Mouse (Mus musculus): ENCODE data around the gene Cfd. TPM values are rescaled to one million over a fixed set of nuclear protein-coding genes. Genes with fewer than 3 reads are reported as not detected.

Cfd gene
- not detected for polyA plus RNA-seq (2015; fragmentation: Illumina TruSeq; extraction: RNeasy Lipid Tissue Mini Kit (QIAGEN cat#74804); ENCODE audit: low read depth, low replicate concordance)

DNA sequence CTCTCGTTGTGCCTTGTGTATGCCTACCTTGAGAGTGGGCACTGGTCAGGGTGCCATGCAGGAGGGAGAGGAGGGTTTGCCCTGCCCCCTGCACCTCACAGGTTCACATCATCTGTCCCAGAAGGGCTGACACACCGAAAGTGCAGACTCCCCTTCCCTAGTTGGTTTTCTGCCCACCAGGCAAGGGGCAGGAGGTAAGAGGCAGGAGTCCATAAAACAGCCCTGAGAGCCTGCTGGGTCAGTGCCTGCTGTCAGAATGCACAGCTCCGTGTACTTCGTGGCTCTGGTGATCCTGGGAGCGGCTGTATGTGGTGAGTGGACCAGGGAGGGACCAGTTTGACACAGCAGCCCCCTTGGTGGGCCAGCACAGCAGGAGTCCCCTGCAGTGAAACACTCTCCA is at the start of gene Cfd:
Cfd (plus strand) TSS at position 184 of the 400 bp plus-strand sequence.

DNA sequence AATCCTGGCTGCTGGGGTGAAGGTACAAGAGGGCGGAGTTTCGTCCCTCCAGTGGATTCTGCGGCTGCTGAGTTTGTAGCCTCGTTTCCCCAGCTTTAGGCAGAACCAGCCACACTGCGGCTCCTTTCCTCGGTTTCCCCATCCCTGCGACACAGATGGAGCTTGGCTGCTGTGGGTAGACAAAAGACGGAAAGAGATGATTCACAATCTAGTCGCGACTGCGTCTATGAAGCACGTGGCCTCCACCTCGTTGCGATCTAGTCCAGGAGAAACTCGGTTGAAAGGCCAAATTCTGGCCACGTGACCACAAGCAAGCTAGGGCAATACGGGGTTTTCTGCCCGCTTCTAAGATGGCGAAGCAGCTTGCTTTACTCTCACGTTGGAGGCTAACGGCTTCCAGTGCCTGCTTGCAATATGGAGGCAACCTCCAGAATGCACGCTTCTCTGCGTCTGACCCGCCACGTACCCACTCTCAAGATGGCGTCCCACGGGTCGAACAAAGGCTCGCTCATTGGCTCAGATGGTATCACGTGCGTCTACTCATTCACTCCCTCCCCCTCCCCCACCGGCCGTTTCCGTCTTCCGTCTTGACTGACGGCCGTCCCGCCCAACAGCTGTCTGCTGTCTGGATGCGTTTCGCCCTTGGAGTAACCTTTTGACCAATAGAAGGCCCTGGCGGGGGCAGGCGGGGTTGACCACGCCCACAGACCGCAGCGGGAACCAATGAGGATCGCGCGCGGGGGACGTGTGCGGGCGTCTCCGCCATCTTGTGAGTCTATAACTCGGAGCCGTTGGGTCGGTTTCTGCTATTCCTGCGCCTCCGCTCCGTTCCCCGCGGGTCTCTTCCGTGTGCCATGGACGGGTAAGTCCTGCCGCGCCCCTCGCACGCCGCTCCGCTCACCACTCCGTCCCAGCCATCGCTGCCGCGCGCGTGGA is 36.5 kb upstream of the Cfd start, which contains the start of gene Ptbp1:
Ptbp1 (plus strand) TSS at position 568 of the 936 bp plus-strand sequence.

DNA sequence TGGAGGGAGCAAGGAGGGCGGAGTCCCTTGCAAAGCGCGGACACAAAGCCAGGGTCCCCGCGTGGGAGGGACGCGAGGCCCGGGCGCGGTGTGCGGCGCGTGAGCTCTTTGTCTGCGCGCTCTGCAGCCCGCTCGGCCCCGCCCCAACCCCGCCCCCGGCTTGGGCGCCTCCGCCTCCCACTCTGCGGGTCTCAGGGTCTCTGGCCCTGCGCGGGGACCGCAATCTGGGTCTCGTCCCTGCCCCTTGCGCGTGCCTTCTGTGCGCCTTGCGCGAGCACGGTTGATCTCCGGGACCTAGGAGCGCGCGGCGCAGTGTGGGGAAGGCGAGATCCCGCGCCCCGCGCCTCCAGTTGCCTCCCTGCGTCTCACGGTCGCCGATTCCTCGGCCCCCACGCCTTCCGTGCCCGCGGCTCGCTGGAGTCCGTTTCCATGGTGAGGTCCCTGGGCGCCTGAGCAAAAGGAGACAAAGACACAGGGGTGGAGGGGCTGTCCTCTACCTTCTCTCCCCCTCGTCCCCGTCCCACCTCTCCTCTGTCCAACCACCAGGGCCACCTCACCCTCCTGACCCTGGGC is 16.3 kb upstream of the Cfd start, which contains the start of the genes Prtn3 and Plppr3:
Prtn3 (plus strand) TSS at position 187 of the 573 bp plus-strand sequence.
Plppr3 (minus strand) TSS at position 345 of the 573 bp plus-strand sequence.

DNA sequence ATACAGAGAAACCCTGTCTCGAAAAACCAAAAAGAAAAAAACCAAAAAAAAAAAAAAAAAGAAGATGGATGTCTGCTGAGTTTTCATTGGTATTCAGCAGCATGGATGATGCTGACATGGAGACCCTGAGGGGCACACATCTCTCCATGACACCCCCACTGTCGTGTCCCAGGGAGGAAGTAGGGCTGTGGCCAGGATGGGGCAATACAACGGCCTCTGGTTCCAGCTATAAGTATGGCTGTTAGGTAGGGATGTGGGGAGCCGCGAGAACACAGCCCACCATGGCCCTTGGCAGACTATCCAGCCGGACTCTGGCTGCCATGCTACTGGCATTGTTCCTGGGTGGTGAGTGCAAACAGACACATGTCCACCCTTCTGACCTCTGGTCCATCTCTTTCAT is 4.6 kb upstream of the Cfd start, which contains the start of gene Elane:
Elane (plus strand) TSS at position 194 of the 400 bp plus-strand sequence.

GRCm38 (mm10) chr10:79908167-79909091 is 17.8 kb downstream of the Cfd start, which contains the start of gene Med16:
Med16 (minus strand) TSS chr10:79908923.

DNA sequence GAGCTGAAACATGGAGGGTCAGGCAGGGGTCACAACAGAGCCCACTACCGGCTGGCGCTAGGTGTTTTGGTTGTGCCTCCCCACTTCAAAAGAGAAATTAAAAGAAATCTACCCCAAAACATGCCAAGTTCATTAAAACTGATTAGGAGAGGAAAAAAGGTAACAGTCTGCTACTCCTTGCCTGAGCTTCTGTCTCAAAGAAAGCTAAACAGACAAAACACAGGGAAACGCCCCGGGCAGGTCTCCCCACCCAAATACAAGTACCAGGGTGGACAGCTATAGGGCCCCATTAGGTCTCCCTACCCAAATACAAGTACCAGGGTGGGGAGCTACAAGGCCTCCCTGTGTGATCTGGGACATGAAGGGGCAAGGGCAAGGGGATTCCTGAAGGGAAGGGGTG is 19.9 kb downstream of the Cfd start, which contains the start of gene Gm26602:
Gm26602 (plus strand) TSS at position 301 of the 400 bp plus-strand sequence.

GRCm38 (mm10) chr10:79916808-79917531 is 26.3 kb downstream of the Cfd start, which contains the start of gene Kiss1r:
Kiss1r (plus strand) TSS chr10:79916971.

DNA sequence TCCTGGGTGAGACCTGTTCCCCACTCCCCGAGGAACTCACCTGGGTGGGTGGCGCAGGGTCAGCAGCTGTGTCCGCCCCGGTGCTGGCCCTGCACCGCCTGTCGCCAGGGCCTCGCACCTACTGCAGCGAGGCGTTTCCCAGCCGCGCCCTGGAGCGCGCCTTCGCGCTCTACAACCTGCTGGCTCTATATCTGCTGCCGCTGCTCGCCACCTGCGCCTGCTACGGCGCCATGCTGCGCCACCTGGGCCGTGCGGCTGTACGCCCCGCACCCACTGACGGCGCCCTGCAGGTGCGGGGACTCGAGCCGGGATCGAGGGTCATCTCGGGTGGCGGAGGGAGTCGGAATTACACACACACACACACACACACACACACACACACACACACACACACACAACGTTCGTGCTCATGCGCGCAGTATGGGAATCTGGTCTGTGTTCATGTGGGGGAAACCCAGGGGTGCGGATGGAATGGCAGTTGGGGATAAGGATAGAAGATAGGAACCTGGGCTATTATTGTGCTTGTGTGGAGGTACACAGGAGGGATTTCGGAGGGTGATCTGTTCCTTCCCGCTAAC is 30.4 kb downstream of the Cfd start, which contains the start of gene R3hdm4:
R3hdm4 (minus strand) TSS at position 251 of the 578 bp plus-strand sequence.

DNA sequence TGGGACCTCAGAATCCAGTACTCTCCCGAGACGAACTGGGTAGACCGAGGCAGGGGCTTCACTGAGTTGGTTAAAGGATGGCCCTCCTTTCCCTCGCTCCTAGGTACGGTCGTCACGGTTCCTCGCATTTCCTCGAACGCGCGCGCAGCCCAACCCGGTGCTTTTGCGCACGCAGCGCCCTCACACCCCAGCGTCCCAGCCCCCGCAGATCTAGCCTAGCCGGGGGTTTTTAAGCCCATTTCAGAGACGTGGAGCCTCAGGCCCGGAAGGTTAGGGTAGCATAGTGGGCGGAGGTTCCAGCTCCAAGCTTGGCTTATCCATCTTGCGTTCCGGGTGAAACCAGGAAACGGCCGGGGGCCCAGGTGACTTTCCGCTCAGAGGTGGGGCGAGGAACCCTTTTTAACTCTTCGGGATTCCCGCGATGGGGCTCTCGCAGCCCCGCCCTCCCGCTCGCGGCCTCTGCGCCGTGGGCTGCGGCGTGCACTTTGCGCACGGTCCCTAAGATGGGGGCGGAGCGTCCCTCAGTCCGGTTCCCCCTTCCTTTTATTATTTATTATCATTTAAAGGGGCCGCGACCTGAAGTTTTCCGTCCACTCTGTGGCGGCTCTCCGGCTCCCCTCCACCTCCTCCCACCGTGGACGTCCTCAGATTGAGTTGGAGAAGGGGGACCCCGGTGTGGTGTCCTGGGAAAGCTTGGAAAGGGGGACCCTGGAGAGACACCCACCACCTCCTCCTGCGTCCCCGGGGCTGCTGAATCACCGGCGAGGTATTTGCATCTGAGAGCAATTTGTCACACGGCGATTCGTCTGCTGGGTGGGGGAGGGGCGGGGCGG is 36.1 kb downstream of the Cfd start, which contains the start of gene Arid3a:
Arid3a (plus strand) TSS at position 553 of the 833 bp plus-strand sequence.

Other genes with a start within 250 kb of the Cfd start
- gene Odf3l2, start 245.1 kb upstream of the Cfd start, polyA plus RNA-seq (2015; fragmentation: Illumina TruSeq; extraction: RNeasy Lipid Tissue Mini Kit (QIAGEN cat#74804); ENCODE audit: low read depth, low replicate concordance) = 0.51 TPM
- not detected for gene Madcam1, start 226.3 kb upstream of the Cfd start, polyA plus RNA-seq (2015; fragmentation: Illumina TruSeq; extraction: RNeasy Lipid Tissue Mini Kit (QIAGEN cat#74804); ENCODE audit: low read depth, low replicate concordance)
- gene Tpgs1, start 221.5 kb upstream of the Cfd start, polyA plus RNA-seq (2015; fragmentation: Illumina TruSeq; extraction: RNeasy Lipid Tissue Mini Kit (QIAGEN cat#74804); ENCODE audit: low read depth, low replicate concordance) = 74.3 TPM
- gene Cdc34, start 208.7 kb upstream of the Cfd start, polyA plus RNA-seq (2015; fragmentation: Illumina TruSeq; extraction: RNeasy Lipid Tissue Mini Kit (QIAGEN cat#74804); ENCODE audit: low read depth, low replicate concordance) = 97.1 TPM
- 1.4 TPM for gene Gzmm, start 201.8 kb upstream of the Cfd start, polyA plus RNA-seq (2015; fragmentation: Illumina TruSeq; extraction: RNeasy Lipid Tissue Mini Kit (QIAGEN cat#74804); ENCODE audit: low read depth, low replicate concordance)
- gene Bsg, start 186.4 kb upstream of the Cfd start, polyA plus RNA-seq (2015; fragmentation: Illumina TruSeq; extraction: RNeasy Lipid Tissue Mini Kit (QIAGEN cat#74804); ENCODE audit: low read depth, low replicate concordance) = 910 TPM
- 80.2 TPM for gene Hcn2, start 174.2 kb upstream of the Cfd start, polyA plus RNA-seq (2015; fragmentation: Illumina TruSeq; extraction: RNeasy Lipid Tissue Mini Kit (QIAGEN cat#74804); ENCODE audit: low read depth, low replicate concordance)
- gene Polrmt, start 144.3 kb upstream of the Cfd start, polyA plus RNA-seq (2015; fragmentation: Illumina TruSeq; extraction: RNeasy Lipid Tissue Mini Kit (QIAGEN cat#74804); ENCODE audit: low read depth, low replicate concordance) = 35.3 TPM
- gene Fgf22, start 135.8 kb upstream of the Cfd start, polyA plus RNA-seq (2015; fragmentation: Illumina TruSeq; extraction: RNeasy Lipid Tissue Mini Kit (QIAGEN cat#74804); ENCODE audit: low read depth, low replicate concordance) = 4.3 TPM
- 69.6 TPM for gene Rnf126, start 123.9 kb upstream of the Cfd start, polyA plus RNA-seq (2015; fragmentation: Illumina TruSeq; extraction: RNeasy Lipid Tissue Mini Kit (QIAGEN cat#74804); ENCODE audit: low read depth, low replicate concordance)
- 2.0 TPM for gene Fstl3, start 113.6 kb upstream of the Cfd start, polyA plus RNA-seq (2015; fragmentation: Illumina TruSeq; extraction: RNeasy Lipid Tissue Mini Kit (QIAGEN cat#74804); ENCODE audit: low read depth, low replicate concordance)
- 0.85 TPM for gene Prss57, start 99.9 kb upstream of the Cfd start, polyA plus RNA-seq (2015; fragmentation: Illumina TruSeq; extraction: RNeasy Lipid Tissue Mini Kit (QIAGEN cat#74804); ENCODE audit: low read depth, low replicate concordance)
- 175 TPM for gene Palm, start 97.3 kb upstream of the Cfd start, polyA plus RNA-seq (2015; fragmentation: Illumina TruSeq; extraction: RNeasy Lipid Tissue Mini Kit (QIAGEN cat#74804); ENCODE audit: low read depth, low replicate concordance)
- not detected for gene Misp, start 69.9 kb upstream of the Cfd start, polyA plus RNA-seq (2015; fragmentation: Illumina TruSeq; extraction: RNeasy Lipid Tissue Mini Kit (QIAGEN cat#74804); ENCODE audit: low read depth, low replicate concordance)
- gene Ptbp1, start 36.4 kb upstream of the Cfd start, polyA plus RNA-seq (2015; fragmentation: Illumina TruSeq; extraction: RNeasy Lipid Tissue Mini Kit (QIAGEN cat#74804); ENCODE audit: low read depth, low replicate concordance) = 25.7 TPM
- gene Prtn3, start 16.4 kb upstream of the Cfd start, polyA plus RNA-seq (2015; fragmentation: Illumina TruSeq; extraction: RNeasy Lipid Tissue Mini Kit (QIAGEN cat#74804); ENCODE audit: low read depth, low replicate concordance) = 3.6 TPM
- gene Plppr3, start 16.2 kb upstream of the Cfd start, polyA plus RNA-seq (2015; fragmentation: Illumina TruSeq; extraction: RNeasy Lipid Tissue Mini Kit (QIAGEN cat#74804); ENCODE audit: low read depth, low replicate concordance) = 49.3 TPM
- gene Elane, start 4.6 kb upstream of the Cfd start, polyA plus RNA-seq (2015; fragmentation: Illumina TruSeq; extraction: RNeasy Lipid Tissue Mini Kit (QIAGEN cat#74804); ENCODE audit: low read depth, low replicate concordance) = not detected
- gene Med16, start 18.1 kb downstream of the Cfd start, polyA plus RNA-seq (2015; fragmentation: Illumina TruSeq; extraction: RNeasy Lipid Tissue Mini Kit (QIAGEN cat#74804); ENCODE audit: low read depth, low replicate concordance) = 32.0 TPM
- not detected for gene Gm26602, start 20.0 kb downstream of the Cfd start, polyA plus RNA-seq (2015; fragmentation: Illumina TruSeq; extraction: RNeasy Lipid Tissue Mini Kit (QIAGEN cat#74804); ENCODE audit: low read depth, low replicate concordance)
- 4.0 TPM for gene Kiss1r, start 26.1 kb downstream of the Cfd start, polyA plus RNA-seq (2015; fragmentation: Illumina TruSeq; extraction: RNeasy Lipid Tissue Mini Kit (QIAGEN cat#74804); ENCODE audit: low read depth, low replicate concordance)
- 241 TPM for gene R3hdm4, start 30.4 kb downstream of the Cfd start, polyA plus RNA-seq (2015; fragmentation: Illumina TruSeq; extraction: RNeasy Lipid Tissue Mini Kit (QIAGEN cat#74804); ENCODE audit: low read depth, low replicate concordance)
- gene Arid3a, start 36.2 kb downstream of the Cfd start, polyA plus RNA-seq (2015; fragmentation: Illumina TruSeq; extraction: RNeasy Lipid Tissue Mini Kit (QIAGEN cat#74804); ENCODE audit: low read depth, low replicate concordance) = 2.3 TPM
- gene Wdr18, start 69.3 kb downstream of the Cfd start, polyA plus RNA-seq (2015; fragmentation: Illumina TruSeq; extraction: RNeasy Lipid Tissue Mini Kit (QIAGEN cat#74804); ENCODE audit: low read depth, low replicate concordance) = 34.3 TPM
- gene Grin3b, start 79.9 kb downstream of the Cfd start, polyA plus RNA-seq (2015; fragmentation: Illumina TruSeq; extraction: RNeasy Lipid Tissue Mini Kit (QIAGEN cat#74804); ENCODE audit: low read depth, low replicate concordance) = not detected
- 89.3 TPM for gene Tmem259, start 93.5 kb downstream of the Cfd start, polyA plus RNA-seq (2015; fragmentation: Illumina TruSeq; extraction: RNeasy Lipid Tissue Mini Kit (QIAGEN cat#74804); ENCODE audit: low read depth, low replicate concordance)
- 6.4 TPM for gene Cnn2, start 97.7 kb downstream of the Cfd start, polyA plus RNA-seq (2015; fragmentation: Illumina TruSeq; extraction: RNeasy Lipid Tissue Mini Kit (QIAGEN cat#74804); ENCODE audit: low read depth, low replicate concordance)
- gene Abca7, start 105.6 kb downstream of the Cfd start, polyA plus RNA-seq (2015; fragmentation: Illumina TruSeq; extraction: RNeasy Lipid Tissue Mini Kit (QIAGEN cat#74804); ENCODE audit: low read depth, low replicate concordance) = 8.2 TPM
- gene Arhgap45, start 125.8 kb downstream of the Cfd start, polyA plus RNA-seq (2015; fragmentation: Illumina TruSeq; extraction: RNeasy Lipid Tissue Mini Kit (QIAGEN cat#74804); ENCODE audit: low read depth, low replicate concordance) = 3.5 TPM
- 134 TPM for gene Polr2e, start 148.9 kb downstream of the Cfd start, polyA plus RNA-seq (2015; fragmentation: Illumina TruSeq; extraction: RNeasy Lipid Tissue Mini Kit (QIAGEN cat#74804); ENCODE audit: low read depth, low replicate concordance)
- gene Gpx4, start 156.3 kb downstream of the Cfd start, polyA plus RNA-seq (2015; fragmentation: Illumina TruSeq; extraction: RNeasy Lipid Tissue Mini Kit (QIAGEN cat#74804); ENCODE audit: low read depth, low replicate concordance) = 889 TPM
- gene Sbno2, start 214.7 kb downstream of the Cfd start, polyA plus RNA-seq (2015; fragmentation: Illumina TruSeq; extraction: RNeasy Lipid Tissue Mini Kit (QIAGEN cat#74804); ENCODE audit: low read depth, low replicate concordance) = 11.7 TPM
- 71.6 TPM for gene Stk11, start 224.9 kb downstream of the Cfd start, polyA plus RNA-seq (2015; fragmentation: Illumina TruSeq; extraction: RNeasy Lipid Tissue Mini Kit (QIAGEN cat#74804); ENCODE audit: low read depth, low replicate concordance)
- gene Atp5d, start 247.8 kb downstream of the Cfd start, polyA plus RNA-seq (2015; fragmentation: Illumina TruSeq; extraction: RNeasy Lipid Tissue Mini Kit (QIAGEN cat#74804); ENCODE audit: low read depth, low replicate concordance) = 443 TPM
- gene Cbarp, start 250.0 kb downstream of the Cfd start, polyA plus RNA-seq (2015; fragmentation: Illumina TruSeq; extraction: RNeasy Lipid Tissue Mini Kit (QIAGEN cat#74804); ENCODE audit: low read depth, low replicate concordance) = 231 TPM